In genomic region chr14:48700790-48701370, GRCm38 (mm10) we compare ENCODE assay signal across 18 mouse cellular contexts. TPM values are rescaled to one million over a fixed set of nuclear protein-coding genes. Genes with fewer than 3 reads are reported as not detected.
"Had no signal": no experiment of that assay in that cellular context is flagged by ENCODE, and none has a peak within 500 bp of the region (broad histone marks: within the 10 kb centered on the region; RNA-seq: fewer than 3 reads in every experiment).

No protein-coding gene starts in this region.

- H3K27ac ChIP-seq: lung, embryonic 15.5 days; macrophage; midbrain, embryonic 13.5 days; midbrain, embryonic 15.5 days; neural tube, embryonic 12.5 days had no signal

- DNase-seq: lung, adult 2 months; lung, postnatal 14 days; lung, postnatal 36 days; right cerebral cortex, postnatal 25 days; right cerebral cortex, postnatal 4 days; spleen, adult 18-20 months; thymus, adult 18-20 months; thymus, postnatal 14 days; thymus, postnatal 36 days had no signal

- H3K4me3 ChIP-seq: lung, embryonic 15.5 days; megakaryocyte, embryonic 14.5 days; midbrain, embryonic 13.5 days; midbrain, embryonic 15.5 days; neural tube, embryonic 12.5 days had no signal

RNA-seq across cellular contexts. Expression of gene Otx2, which starts 27.3 kb away (rescaled TPM):
- total RNA-seq: megakaryocyte progenitor cell, adult 5-6 weeks; monocyte, adult 5-6 weeks; neutrophil, adult 5-6 weeks had no signal
